Mouse (Mus musculus): ENCODE data around the gene Hrct1. TPM values are rescaled to one million over a fixed set of nuclear protein-coding genes. Genes with fewer than 3 reads are reported as not detected.

The Hrct1 gene
- polyA plus RNA-seq, 1 experiment from 2014 or later = 2.0 TPM

DNA sequence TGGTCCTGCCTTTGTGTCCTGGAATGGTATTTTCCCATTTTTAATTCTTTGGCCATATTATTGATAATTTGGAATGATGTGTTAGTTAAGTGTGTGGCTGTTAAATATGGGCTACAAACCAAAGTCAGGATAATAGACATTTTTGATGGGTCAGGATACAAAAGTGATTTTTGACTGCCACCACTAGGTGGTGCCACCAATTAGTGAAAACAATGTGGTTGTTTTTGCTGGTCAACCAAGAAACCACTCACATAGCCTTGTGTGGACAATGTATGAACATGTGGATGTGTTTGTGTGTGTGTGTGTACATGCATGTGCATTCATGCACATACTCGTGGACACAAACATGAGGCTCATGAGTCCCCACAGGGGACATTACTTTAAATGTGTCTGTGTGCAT lies 2.2 kb upstream of the Hrct1 start:
- Histone ChIP-seq H3K9ac (ENCODE audit: low read length) (no peak overlapping the region), H3K9me3 (ENCODE audit: control insufficient read depth, low read length) (no peaks in the 10 kb centered on the region), H3K27ac (ENCODE audit: low read length) (no peak overlapping the region), H3K27me3 (ENCODE audit: control insufficient read depth, insufficient read depth, low read depth, low read length) (no peaks in the 10 kb centered on the region), H3K4me1 (replicated peaks; ENCODE audit: control insufficient read depth, insufficient read depth, low read length) (peaks cover 36% of the 10 kb centered on the region), H3K4me3 (ENCODE audit: low read length) (no peak overlapping the region), H3K4me2 (ENCODE audit: low read depth, low read length) (no peak overlapping the region), H3K36me3 (ENCODE audit: control insufficient read depth, insufficient read depth, low read length) (no peaks in the 10 kb centered on the region)
- WGBS = 21% methylated on average over 1 of the region's 1 CpGs
- no peak for ATAC-seq (ENCODE audit: low read depth)

DNA sequence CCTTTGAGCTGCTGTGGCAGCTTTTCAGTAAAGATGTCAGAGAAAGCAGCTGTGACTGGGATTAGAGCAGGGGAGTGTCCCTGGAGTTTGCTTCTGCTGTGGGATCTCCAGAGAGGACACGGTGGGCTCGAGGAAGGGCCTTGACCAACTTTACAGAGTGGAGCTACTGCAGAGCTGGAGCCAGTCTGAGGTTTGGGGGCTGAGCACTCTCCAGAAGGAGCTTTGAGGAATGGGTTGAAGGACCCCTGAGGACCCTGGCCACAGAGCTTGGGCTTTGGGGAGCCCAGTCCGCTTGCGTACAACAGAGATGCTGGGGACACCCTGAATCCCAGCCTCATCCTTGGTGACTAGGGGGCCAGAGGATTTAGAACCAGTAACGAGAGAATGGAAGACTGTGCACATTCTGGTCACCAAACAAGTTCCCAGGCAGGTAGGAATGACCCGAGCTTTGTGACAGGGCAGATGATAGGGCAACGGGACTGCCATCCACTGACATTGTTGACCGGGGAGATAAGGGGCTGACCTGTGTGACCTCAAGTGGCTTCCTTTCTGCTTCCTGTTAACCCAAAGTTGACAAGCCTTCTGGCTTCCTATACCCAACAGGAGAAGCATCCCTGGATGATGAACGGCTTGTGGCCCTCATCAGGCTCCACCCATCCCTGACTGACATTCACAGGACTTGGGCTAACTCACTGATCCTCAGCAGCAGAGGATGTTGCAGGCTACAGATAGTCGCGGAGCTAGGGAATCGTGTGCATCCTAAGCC lies 577 bp upstream of the Hrct1 start:
- H3K4me2 ChIP-seq (ENCODE audit: low read depth, low read length) = no peak overlapping the region
- no peaks in the 10 kb centered on the region for H3K9me3 ChIP-seq (ENCODE audit: control insufficient read depth, low read length)
- ATAC-seq (ENCODE audit: low read depth) = no peak; the same call in 1 of the 2 replicates
- no peaks in the 10 kb centered on the region for H3K27me3 ChIP-seq (ENCODE audit: control insufficient read depth, insufficient read depth, low read depth, low read length)
- no peak overlapping the region for H3K9ac ChIP-seq (ENCODE audit: low read length)
- peak overlapping the region; percentile 50 for H3K27ac ChIP-seq (ENCODE audit: low read length)
- H3K36me3 ChIP-seq (ENCODE audit: control insufficient read depth, insufficient read depth, low read length) = no peaks in the 10 kb centered on the region
- 44% methylated on average over 12 of the region's 12 CpGs for WGBS
- H3K4me1 ChIP-seq (replicated peaks; ENCODE audit: control insufficient read depth, insufficient read depth, low read length) = peaks cover 48% of the 10 kb centered on the region
- no peak overlapping the region for H3K4me3 ChIP-seq (ENCODE audit: low read length)

DNA sequence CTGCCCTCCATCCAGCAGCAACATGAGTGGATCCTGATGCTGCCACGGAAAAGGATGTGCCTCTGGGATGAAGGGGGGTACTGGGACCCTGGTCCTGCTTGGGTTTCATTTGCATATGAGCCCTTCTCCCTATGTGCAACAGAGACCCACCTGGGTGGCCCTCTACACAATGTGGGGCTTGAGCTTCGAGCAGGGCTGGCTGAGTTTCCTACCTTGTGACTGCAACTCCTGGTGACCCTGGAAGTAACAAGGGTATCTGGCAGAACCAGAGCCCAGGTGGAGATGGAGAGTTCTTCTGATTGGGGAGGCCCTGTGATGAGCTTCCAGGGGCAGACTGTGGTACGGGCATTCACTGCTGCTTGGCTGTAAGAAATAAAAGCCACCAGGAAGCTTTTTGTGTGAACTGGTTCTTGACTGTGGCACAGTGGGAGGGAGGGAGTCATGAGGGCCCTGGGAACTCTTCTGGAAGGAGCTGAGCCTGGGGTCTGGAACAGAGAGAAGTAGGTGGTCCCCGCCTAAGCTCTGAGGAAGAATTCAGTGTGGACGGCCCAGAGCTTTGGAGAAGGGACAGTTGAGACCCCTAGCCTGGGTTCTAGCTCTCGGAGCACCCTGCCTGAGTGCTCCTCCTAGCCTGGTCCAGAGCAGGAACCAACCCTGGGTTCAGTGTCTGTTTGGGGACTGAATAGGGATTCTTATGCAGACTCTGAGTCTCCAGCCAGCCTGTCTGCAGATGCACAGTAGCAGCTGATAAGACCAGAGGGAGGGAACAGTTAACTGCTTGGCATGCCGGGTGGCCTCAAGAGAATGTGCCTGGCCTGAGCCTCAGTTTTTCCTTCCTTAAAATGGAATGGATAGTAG lies 959 bp downstream of the Hrct1 start:
- 0 out of 2 replicates have a peak, but pooled peaks have one; percentile 10 for ATAC-seq (ENCODE audit: low read depth)
- no peaks in the 10 kb centered on the region for H3K36me3 ChIP-seq (ENCODE audit: control insufficient read depth, insufficient read depth, low read length)
- no peak overlapping the region for H3K4me3 ChIP-seq (ENCODE audit: low read length)
- peaks cover 48% of the 10 kb centered on the region for H3K4me1 ChIP-seq (replicated peaks; ENCODE audit: control insufficient read depth, insufficient read depth, low read length)
- H3K9ac ChIP-seq (ENCODE audit: low read length) = peak overlapping the region; percentile 26; the same call in 1 of the 2 replicates
- H3K9me3 ChIP-seq (ENCODE audit: control insufficient read depth, low read length) = no peaks in the 10 kb centered on the region
- H3K27me3 ChIP-seq (ENCODE audit: control insufficient read depth, insufficient read depth, low read depth, low read length) = no peaks in the 10 kb centered on the region
- H3K4me2 ChIP-seq (ENCODE audit: low read depth, low read length) = no peak overlapping the region
- peak overlapping the region; percentile 82 for H3K27ac ChIP-seq (ENCODE audit: low read length)
- WGBS = 56% methylated on average over 7 of the region's 7 CpGs

DNA sequence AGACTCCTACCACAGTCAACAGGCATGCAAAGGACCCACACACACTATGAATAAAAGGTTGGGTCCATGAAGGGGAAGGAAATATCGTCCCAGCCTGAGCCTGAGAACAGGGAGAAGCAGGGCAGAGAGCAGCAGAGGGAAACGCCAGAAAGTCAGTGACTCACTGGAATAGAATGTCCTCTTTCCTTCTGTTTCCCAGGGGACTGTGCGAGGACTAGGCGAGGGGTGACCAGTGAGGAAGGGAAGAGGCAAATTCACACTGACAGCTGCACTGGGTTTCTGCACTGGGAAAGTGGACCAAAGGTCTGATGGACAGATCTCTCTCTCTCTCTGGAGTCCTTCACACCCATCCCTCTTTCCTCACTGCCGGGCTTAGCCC lies 1.6 kb downstream of the Hrct1 start:
- Histone ChIP-seq H3K27ac (ENCODE audit: low read length) (peak overlapping the region; percentile 82), H3K9ac (ENCODE audit: low read length) (no peak overlapping the region), H3K4me3 (ENCODE audit: low read length) (no peak overlapping the region), H3K27me3 (ENCODE audit: control insufficient read depth, insufficient read depth, low read depth, low read length) (no peaks in the 10 kb centered on the region), H3K9me3 (ENCODE audit: control insufficient read depth, low read length) (no peaks in the 10 kb centered on the region), H3K4me1 (replicated peaks; ENCODE audit: control insufficient read depth, insufficient read depth, low read length) (peaks cover 48% of the 10 kb centered on the region), H3K36me3 (ENCODE audit: control insufficient read depth, insufficient read depth, low read length) (no peaks in the 10 kb centered on the region), H3K4me2 (ENCODE audit: low read depth, low read length) (no peak overlapping the region)
- WGBS = 17% methylated on average over 5 of the region's 5 CpGs
- ATAC-seq (ENCODE audit: low read depth) = peak; percentile 59

DNA sequence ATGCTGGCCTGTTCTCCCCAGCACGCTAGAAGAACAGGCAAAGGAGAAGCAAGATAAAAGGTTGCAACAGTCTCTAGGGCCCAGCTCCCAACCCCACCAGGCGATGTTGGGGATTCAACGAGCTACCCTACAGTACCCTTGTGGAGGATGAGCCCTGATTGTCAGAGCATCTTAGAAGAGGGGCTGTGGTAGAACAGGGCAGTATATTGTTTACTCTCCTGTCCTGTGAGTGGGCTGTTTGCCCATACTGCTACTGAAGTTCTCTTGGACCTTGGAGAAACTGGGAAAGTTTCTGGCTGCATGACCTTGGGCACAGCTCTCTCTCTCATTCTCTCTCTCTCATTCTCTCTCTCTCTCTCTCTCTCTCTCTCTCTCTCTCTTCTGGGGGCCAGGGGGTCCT lies 2.1 kb downstream of the Hrct1 start:
- WGBS = 35% methylated on average over 3 of the region's 3 CpGs

DNA sequence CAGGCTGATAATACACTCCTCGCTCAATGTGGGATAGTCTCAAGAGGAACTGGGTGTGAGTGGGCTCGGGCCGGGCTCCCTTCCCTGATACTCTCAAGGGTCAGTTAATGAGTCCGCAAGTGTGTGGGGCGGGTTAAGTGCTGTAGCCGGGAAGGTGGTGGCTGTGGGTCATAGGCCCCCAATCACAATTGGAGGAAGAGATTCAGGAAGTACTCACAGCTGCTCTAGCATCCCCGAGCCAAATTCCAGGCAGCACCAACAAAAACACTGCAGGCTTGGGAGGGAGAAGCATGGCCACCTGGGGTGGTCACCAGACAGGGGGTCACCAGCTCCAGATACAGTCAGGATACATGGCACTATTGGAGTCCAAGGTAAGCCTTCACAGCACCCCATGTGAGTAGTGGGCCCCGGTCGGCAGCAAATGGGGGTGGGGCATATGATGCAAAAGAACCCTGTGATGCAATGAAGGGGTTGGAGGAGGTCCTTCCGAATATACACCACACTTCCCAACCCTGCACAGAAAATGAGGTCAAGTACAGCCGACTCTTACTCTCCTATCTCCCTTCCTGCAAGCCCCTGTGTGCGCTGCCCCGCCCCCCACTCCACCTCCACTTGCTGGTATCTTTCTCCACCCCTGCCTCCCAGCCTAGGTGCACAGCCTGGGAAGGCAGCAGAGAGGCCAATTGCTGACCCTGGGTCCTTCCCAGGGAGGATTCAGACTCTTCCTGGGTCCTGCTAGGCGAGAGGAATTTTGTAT lies 3.0 kb downstream of the Hrct1 start, which contains the start of gene Spaar:
Spaar (plus strand) TSS at position 241 of the 757 bp plus-strand sequence.
- H3K9me3 ChIP-seq (ENCODE audit: control insufficient read depth, low read length) = no peaks in the 10 kb centered on the region
- 35% methylated on average over 14 of the region's 14 CpGs for WGBS
- H3K9ac ChIP-seq (ENCODE audit: low read length) = no peak within 1 kb of the TSS
- no peaks in the 10 kb centered on the region for H3K36me3 ChIP-seq (ENCODE audit: control insufficient read depth, insufficient read depth, low read length)
- peak within 1 kb of the TSS; percentile 82 for H3K27ac ChIP-seq (ENCODE audit: low read length)
- H3K4me3 ChIP-seq (ENCODE audit: low read length) = no peak within 1 kb of the TSS
- H3K4me1 ChIP-seq (replicated peaks; ENCODE audit: control insufficient read depth, insufficient read depth, low read length) = peaks cover 54% of the 10 kb centered on the region
- peak; percentile 29 for ATAC-seq (ENCODE audit: low read depth)
- H3K27me3 ChIP-seq (ENCODE audit: control insufficient read depth, insufficient read depth, low read depth, low read length) = no peaks in the 10 kb centered on the region
- H3K4me2 ChIP-seq (ENCODE audit: low read depth, low read length) = peak within 1 kb of the TSS; percentile 19; the same call in 1 of the 2 replicates

More for the DNA sequence above, 2.1 kb downstream of the Hrct1 start:
- H3K4me1 ChIP-seq (replicated peaks; ENCODE audit: control insufficient read depth, insufficient read depth, low read length) = peaks cover 54% of the 10 kb centered on the region
- ATAC-seq (ENCODE audit: low read depth) = no peak
- H3K27ac ChIP-seq (ENCODE audit: low read length) = peak overlapping the region; percentile 82
- H3K27me3 ChIP-seq (ENCODE audit: control insufficient read depth, insufficient read depth, low read depth, low read length) = no peaks in the 10 kb centered on the region
- no peak overlapping the region for H3K4me3 ChIP-seq (ENCODE audit: low read length)
- H3K4me2 ChIP-seq (ENCODE audit: low read depth, low read length) = no peak overlapping the region
- H3K9me3 ChIP-seq (ENCODE audit: control insufficient read depth, low read length) = no peaks in the 10 kb centered on the region
- H3K36me3 ChIP-seq (ENCODE audit: control insufficient read depth, insufficient read depth, low read length) = no peaks in the 10 kb centered on the region
- no peak overlapping the region for H3K9ac ChIP-seq (ENCODE audit: low read length)

DNA sequence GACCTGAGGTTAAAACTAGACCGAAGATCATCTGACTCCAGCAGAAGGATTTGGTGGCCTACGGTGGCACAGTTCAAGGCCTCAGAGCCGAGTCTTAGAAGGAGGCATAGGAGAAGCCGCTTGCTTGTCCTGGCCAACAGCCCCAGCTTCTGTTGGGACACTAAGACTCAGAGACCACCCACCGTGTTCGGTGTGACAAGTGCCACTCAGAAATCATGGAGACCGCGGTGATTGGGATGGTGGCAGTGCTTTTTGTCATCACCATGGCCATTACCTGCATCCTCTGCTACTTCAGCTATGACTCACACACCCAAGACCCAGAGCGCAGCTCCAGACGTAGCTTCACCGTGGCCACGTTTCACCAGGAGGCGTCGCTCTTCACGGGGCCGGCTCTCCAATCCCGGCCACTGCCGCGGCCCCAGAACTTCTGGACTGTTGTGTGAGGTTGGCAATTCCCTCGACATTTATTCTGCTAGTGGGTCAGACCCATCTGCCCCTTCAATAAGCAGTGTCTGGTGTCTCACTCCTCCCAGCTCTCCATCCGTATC lies 3.8 kb downstream of the Hrct1 start:
- peak overlapping the region; percentile 82 for H3K27ac ChIP-seq (ENCODE audit: low read length)
- no peak overlapping the region for H3K4me3 ChIP-seq (ENCODE audit: low read length)
- no peak for ATAC-seq (ENCODE audit: low read depth)
- H3K4me1 ChIP-seq (replicated peaks; ENCODE audit: control insufficient read depth, insufficient read depth, low read length) = peaks cover 54% of the 10 kb centered on the region
- H3K4me2 ChIP-seq (ENCODE audit: low read depth, low read length) = peak overlapping the region; percentile 6; the same call in 1 of the 2 replicates
- H3K27me3 ChIP-seq (ENCODE audit: control insufficient read depth, insufficient read depth, low read depth, low read length) = no peaks in the 10 kb centered on the region
- H3K36me3 ChIP-seq (ENCODE audit: control insufficient read depth, insufficient read depth, low read length) = no peaks in the 10 kb centered on the region
- 57% methylated on average over 21 of the region's 21 CpGs for WGBS
- H3K9ac ChIP-seq (ENCODE audit: low read length) = no peak overlapping the region
- H3K9me3 ChIP-seq (ENCODE audit: control insufficient read depth, low read length) = no peaks in the 10 kb centered on the region

DNA sequence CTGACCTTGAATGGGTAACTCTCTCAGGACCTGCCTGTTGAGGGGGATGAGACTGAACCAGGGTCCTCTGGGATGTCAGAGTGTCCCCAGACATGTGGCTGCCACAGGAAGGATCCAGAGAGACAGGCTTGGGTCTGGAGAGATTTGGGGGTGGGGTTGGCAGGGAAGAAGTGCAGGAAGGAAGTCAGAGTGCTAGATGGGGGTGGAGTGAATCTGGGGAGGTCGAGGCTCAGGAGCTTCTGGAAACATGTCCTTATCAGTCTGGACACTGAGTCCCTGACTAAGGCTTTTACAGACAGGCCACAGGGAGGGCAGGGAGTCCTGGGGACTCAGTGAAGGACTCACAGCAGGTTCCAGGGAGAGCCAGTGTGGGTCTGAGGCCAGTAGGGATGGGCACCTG lies 5.2 kb downstream of the Hrct1 start:
- 5% methylated on average over 1 of the region's 1 CpGs for WGBS
- no peaks in the 10 kb centered on the region for H3K36me3 ChIP-seq (ENCODE audit: control insufficient read depth, insufficient read depth, low read length)
- no peak overlapping the region for H3K4me2 ChIP-seq (ENCODE audit: low read depth, low read length)
- ATAC-seq (ENCODE audit: low read depth) = no peak
- H3K27me3 ChIP-seq (ENCODE audit: control insufficient read depth, insufficient read depth, low read depth, low read length) = no peaks in the 10 kb centered on the region
- no peak overlapping the region for H3K4me3 ChIP-seq (ENCODE audit: low read length)
- peak overlapping the region; percentile 2; the same call in 1 of the 2 replicates for H3K9ac ChIP-seq (ENCODE audit: low read length)
- H3K9me3 ChIP-seq (ENCODE audit: control insufficient read depth, low read length) = no peaks in the 10 kb centered on the region
- peaks cover 44% of the 10 kb centered on the region for H3K4me1 ChIP-seq (replicated peaks; ENCODE audit: control insufficient read depth, insufficient read depth, low read length)
- no peak overlapping the region for H3K27ac ChIP-seq (ENCODE audit: low read length)

All from lung, embryonic 16.5 days (tissue).